Mouse (Mus musculus): ENCODE results near the gene Faf2. TPM values are rescaled to one million over a fixed set of nuclear protein-coding genes. Genes with fewer than 3 reads are reported as not detected.

Gene Faf2
- total and polyA plus RNA-seq, 2 experiments from 2014 or later, result 27.2 to 32.1 TPM

DNA sequence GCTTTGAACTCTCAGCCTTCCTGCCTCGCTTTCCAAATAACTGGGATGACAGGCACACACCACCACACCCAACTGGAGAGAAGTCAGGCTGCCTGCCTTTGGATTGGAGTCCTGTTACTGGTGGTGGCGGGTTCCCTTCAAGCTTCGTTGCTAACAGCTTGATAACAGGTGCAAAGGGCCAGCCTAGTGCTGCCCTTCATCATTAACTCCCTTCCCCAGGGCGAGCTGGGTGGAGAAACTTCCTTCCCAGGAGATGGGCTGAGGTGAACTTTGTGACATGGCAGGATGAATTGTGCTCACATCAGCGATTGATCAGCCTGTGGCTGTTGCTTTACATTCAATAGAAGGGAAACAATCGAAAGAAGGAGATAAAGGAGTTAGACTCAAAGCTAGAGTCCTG is 83.3 kb downstream of the Faf2 start:
- Histone ChIP-seq H3K4me3 (ENCODE audit: low read depth, low read length) (no peak overlapping the region), H3K27ac (ENCODE audit: low read depth) (no peak overlapping the region), H3K27me3 (ENCODE audit: control insufficient read depth, insufficient read depth, low read length) (0 out of 2 replicates have a peak, but pooled peaks cover 2% of the 10 kb centered on the region), H3K9me3 (replicated peaks; ENCODE audit: control insufficient read depth, low read length) (no peaks in the 10 kb centered on the region), H3K36me3 (replicated peaks; ENCODE audit: control insufficient read depth, insufficient read depth, low read length) (no peaks in the 10 kb centered on the region), H3K4me1 (ENCODE audit: control insufficient read depth, insufficient read depth) (no peaks in the 10 kb centered on the region), H3K4me2 (ENCODE audit: low read depth, low read length) (no peak overlapping the region), H3K9ac (replicated peaks; ENCODE audit: low read depth, low read length) (no peak overlapping the region)
- TF ChIP-seq CTCF (IDR thresholded peaks at IDR 0.05; ENCODE audit: low read depth), result no peak
- no peak for TF ChIP-seq EP300 (IDR thresholded peaks at IDR 0.05; ENCODE audit: low read depth)
- DNase-seq (ENCODE audit: low spot score) (no peak), ATAC-seq (ENCODE audit: insufficient read depth, low read depth) (no peak)
- whole genome bisulfite sequencing, result 45% methylated on average over 6 of the region's 6 CpGs

GRCm38 (mm10) chr13:54710866-54711265 is 89.3 kb downstream of the Faf2 start:
- Histone ChIP-seq H3K9ac (replicated peaks; ENCODE audit: low read depth, low read length) (no peak overlapping the region), H3K4me2 (ENCODE audit: low read depth, low read length) (no peak overlapping the region), H3K27me3 (ENCODE audit: control insufficient read depth, insufficient read depth, low read length) (no peaks in the 10 kb centered on the region), H3K36me3 (replicated peaks; ENCODE audit: control insufficient read depth, insufficient read depth, low read length) (no peaks in the 10 kb centered on the region), H3K4me3 (ENCODE audit: low read depth, low read length) (no peak overlapping the region), H3K4me1 (ENCODE audit: control insufficient read depth, insufficient read depth) (no peaks in the 10 kb centered on the region), H3K9me3 (replicated peaks; ENCODE audit: control insufficient read depth, low read length) (no peaks in the 10 kb centered on the region), H3K27ac (ENCODE audit: low read depth) (no peak overlapping the region)
- ATAC-seq (ENCODE audit: insufficient read depth, low read depth), result no peak
- 65% methylated on average over 3 of the region's 3 CpGs for WGBS
- no peak for DNase-seq (ENCODE audit: low spot score)
- no peak for TF ChIP-seq EP300 (IDR thresholded peaks at IDR 0.05; ENCODE audit: low read depth)
- no peak for TF ChIP-seq CTCF (IDR thresholded peaks at IDR 0.05; ENCODE audit: low read depth)

Small RNAs within 50 kb of the gene (microRNA-seq; reads per million reads assigned to microRNA genes)
- not detected for gene Gm24195

Other genes starting within 250 kb of the Faf2 start
- gene Thoc3, start 152.9 kb upstream of the Faf2 start, total RNA-seq (2014; rRNA removed; ENCODE audit: low replicate concordance), result 32.9 and 41.9 TPM in 2 replicates
- 48.4 and 51.5 TPM in 2 replicates for gene Thoc3, start 152.9 kb upstream of the Faf2 start, polyA plus RNA-seq (2015; fragmentation: Nextera tagmentation; extraction: Ambion mirVana)
- 3.6 and 6.3 TPM in 2 replicates for gene Simc1, start 118.0 kb upstream of the Faf2 start, total RNA-seq (2014; rRNA removed; ENCODE audit: low replicate concordance)
- 1.6 and 1.9 TPM in 2 replicates for gene Simc1, start 118.0 kb upstream of the Faf2 start, polyA plus RNA-seq (2015; fragmentation: Nextera tagmentation; extraction: Ambion mirVana)
- 106 and 130 TPM in 2 replicates for gene 4833439L19Rik, start 56.3 kb upstream of the Faf2 start, total RNA-seq (2014; rRNA removed; ENCODE audit: low replicate concordance)
- gene 4833439L19Rik, start 56.3 kb upstream of the Faf2 start, polyA plus RNA-seq (2015; fragmentation: Nextera tagmentation; extraction: Ambion mirVana), result 100 and 110 TPM in 2 replicates
- gene Arl10, start 46.8 kb upstream of the Faf2 start, total RNA-seq (2014; rRNA removed; ENCODE audit: low replicate concordance), result 13.6 and 85.9 TPM in 2 replicates
- 9.4 and 10.7 TPM in 2 replicates for gene Arl10, start 46.8 kb upstream of the Faf2 start, polyA plus RNA-seq (2015; fragmentation: Nextera tagmentation; extraction: Ambion mirVana)
- 12.1 and 22.9 TPM in 2 replicates for gene Nop16, start 31.7 kb upstream of the Faf2 start, total RNA-seq (2014; rRNA removed; ENCODE audit: low replicate concordance)
- 29.9 and 30.0 TPM in 2 replicates for gene Nop16, start 31.7 kb upstream of the Faf2 start, polyA plus RNA-seq (2015; fragmentation: Nextera tagmentation; extraction: Ambion mirVana)
- gene Higd2a, start 31.6 kb upstream of the Faf2 start, total RNA-seq (2014; rRNA removed; ENCODE audit: low replicate concordance), result 262 and 392 TPM in 2 replicates
- 496 and 515 TPM in 2 replicates for gene Higd2a, start 31.6 kb upstream of the Faf2 start, polyA plus RNA-seq (2015; fragmentation: Nextera tagmentation; extraction: Ambion mirVana)
- 32.1 and 43.6 TPM in 2 replicates for gene Cltb, start 10.4 kb upstream of the Faf2 start, total RNA-seq (2014; rRNA removed; ENCODE audit: low replicate concordance)
- gene Cltb, start 10.4 kb upstream of the Faf2 start, polyA plus RNA-seq (2015; fragmentation: Nextera tagmentation; extraction: Ambion mirVana), result 66.0 and 66.2 TPM in 2 replicates
- 40.1 and 55.1 TPM in 2 replicates for gene Rnf44, start 72.1 kb downstream of the Faf2 start, total RNA-seq (2014; rRNA removed; ENCODE audit: low replicate concordance)
- 28.3 and 30.8 TPM in 2 replicates for gene Rnf44, start 72.1 kb downstream of the Faf2 start, polyA plus RNA-seq (2015; fragmentation: Nextera tagmentation; extraction: Ambion mirVana)
- 0.04 TPM in 1 of 2 replicates, not detected in the other for gene Cdhr2, start 79.7 kb downstream of the Faf2 start, total RNA-seq (2014; rRNA removed; ENCODE audit: low replicate concordance)
- not detected in 2 replicates for gene Cdhr2, start 79.7 kb downstream of the Faf2 start, polyA plus RNA-seq (2015; fragmentation: Nextera tagmentation; extraction: Ambion mirVana)
- not detected in 2 replicates for gene Gprin1, start 128.1 kb downstream of the Faf2 start, total RNA-seq (2014; rRNA removed; ENCODE audit: low replicate concordance)
- gene Gprin1, start 128.1 kb downstream of the Faf2 start, polyA plus RNA-seq (2015; fragmentation: Nextera tagmentation; extraction: Ambion mirVana), result 0.03 TPM in 1 of 2 replicates, not detected in the other
- gene Sncb, start 144.8 kb downstream of the Faf2 start, total RNA-seq (2014; rRNA removed; ENCODE audit: low replicate concordance), result not detected in 2 replicates
- not detected in 2 replicates for gene Sncb, start 144.8 kb downstream of the Faf2 start, polyA plus RNA-seq (2015; fragmentation: Nextera tagmentation; extraction: Ambion mirVana)
- not detected in 2 replicates for gene Eif4e1b, start 162.2 kb downstream of the Faf2 start, total RNA-seq (2014; rRNA removed; ENCODE audit: low replicate concordance)
- not detected in 2 replicates for gene Eif4e1b, start 162.2 kb downstream of the Faf2 start, polyA plus RNA-seq (2015; fragmentation: Nextera tagmentation; extraction: Ambion mirVana)
- 4.5 and 7.6 TPM in 2 replicates for gene Tspan17, start 167.6 kb downstream of the Faf2 start, total RNA-seq (2014; rRNA removed; ENCODE audit: low replicate concordance)
- 7.5 and 9.3 TPM in 2 replicates for gene Tspan17, start 167.6 kb downstream of the Faf2 start, polyA plus RNA-seq (2015; fragmentation: Nextera tagmentation; extraction: Ambion mirVana)